Mouse (Mus musculus): Measurements from ENCODE around the gene Pet100. TPM values are rescaled to one million over a fixed set of nuclear protein-coding genes. Genes with fewer than 3 reads are reported as not detected.
"Not testable (repeated sequence)": the region's sequence is repeated elsewhere in the genome, so short reads cannot be mapped to it uniquely, and the experiment has no call there.

Gene Pet100
- polyA plus RNA-seq (2012; rRNA removed), result 36.1 and 41.5 TPM in 2 replicates

- TF ChIP-seq CTCF (IDR thresholded peaks at IDR 0.05; ENCODE audit: borderline replicate concordance, extremely low read depth, insufficient read depth, insufficient read length), result no peak
- TF ChIP-seq POLR2A (IDR thresholded peaks at IDR 0.05; ENCODE audit: borderline replicate concordance, extremely low read depth, insufficient read depth, insufficient read length, poor library complexity, severe bottlenecking), result peak; percentile 42; the same call in 1 of the 2 replicates
- DNase-seq (ENCODE audit: low read depth), result peak; percentile 100
Measured at GRCm38 (mm10) chr8:3621199-3621970, at the start of gene Pet100, which contains the start of gene Xab2. Gene Pet100, plus strand, starts transcription at chr8:3621548. Gene Xab2, minus strand, starts transcription at chr8:3621316.

- DNase-seq (ENCODE audit: low read depth), result no peak
- TF ChIP-seq CTCF (IDR thresholded peaks at IDR 0.05; ENCODE audit: borderline replicate concordance, extremely low read depth, insufficient read depth, insufficient read length), result no peak
- TF ChIP-seq POLR2A (IDR thresholded peaks at IDR 0.05; ENCODE audit: borderline replicate concordance, extremely low read depth, insufficient read depth, insufficient read length, poor library complexity, severe bottlenecking), result no peak
Measured at GRCm38 (mm10) chr8:3574546-3574945, 46.8 kb upstream of the Pet100 start.

GRCm38 (mm10) chr8:3576211-3576960, 45.0 kb upstream of the Pet100 start:
- DNase-seq (ENCODE audit: low read depth), result no peak
- no peak for TF ChIP-seq POLR2A (IDR thresholded peaks at IDR 0.05; ENCODE audit: borderline replicate concordance, extremely low read depth, insufficient read depth, insufficient read length, poor library complexity, severe bottlenecking)
- TF ChIP-seq CTCF (IDR thresholded peaks at IDR 0.05; ENCODE audit: borderline replicate concordance, extremely low read depth, insufficient read depth, insufficient read length), result no peak

- TF ChIP-seq CTCF (IDR thresholded peaks at IDR 0.05; ENCODE audit: borderline replicate concordance, extremely low read depth, insufficient read depth, insufficient read length), result no peak
- no peak for TF ChIP-seq POLR2A (IDR thresholded peaks at IDR 0.05; ENCODE audit: borderline replicate concordance, extremely low read depth, insufficient read depth, insufficient read length, poor library complexity, severe bottlenecking)
- no peak for DNase-seq (ENCODE audit: low read depth)
Measured at GRCm38 (mm10) chr8:3579390-3580364, 41.7 kb upstream of the Pet100 start.

GRCm38 (mm10) chr8:3581961-3582360, 39.4 kb upstream of the Pet100 start:
- DNase-seq (ENCODE audit: low read depth), result not testable (repeated sequence)

- TF ChIP-seq CTCF (IDR thresholded peaks at IDR 0.05; ENCODE audit: borderline replicate concordance, extremely low read depth, insufficient read depth, insufficient read length) (no peak), POLR2A (IDR thresholded peaks at IDR 0.05; ENCODE audit: borderline replicate concordance, extremely low read depth, insufficient read depth, insufficient read length, poor library complexity, severe bottlenecking) (no peak)
Measured at GRCm38 (mm10) chr8:3586452-3586851, 34.9 kb upstream of the Pet100 start.

GRCm38 (mm10) chr8:3586993-3587390, 34.4 kb upstream of the Pet100 start, which contains the start of gene Camsap3:
Gene Camsap3, plus strand, starts transcription at chr8:3587293.
- no peak for TF ChIP-seq CTCF (IDR thresholded peaks at IDR 0.05; ENCODE audit: borderline replicate concordance, extremely low read depth, insufficient read depth, insufficient read length)
- DNase-seq (ENCODE audit: low read depth), result no peak

More at GRCm38 (mm10) chr8:3586452-3586851, 34.9 kb upstream of the Pet100 start:
- DNase-seq (ENCODE audit: low read depth), result no peak

- peak; percentile 61 for TF ChIP-seq POLR2A (IDR thresholded peaks at IDR 0.05; ENCODE audit: borderline replicate concordance, extremely low read depth, insufficient read depth, insufficient read length, poor library complexity, severe bottlenecking)
- TF ChIP-seq CTCF (IDR thresholded peaks at IDR 0.05; ENCODE audit: borderline replicate concordance, extremely low read depth, insufficient read depth, insufficient read length), result no peak
- DNase-seq (ENCODE audit: low read depth), result peak; percentile 83
Measured at GRCm38 (mm10) chr8:3587391-3588257, 33.7 kb upstream of the Pet100 start.

GRCm38 (mm10) chr8:3588258-3588633, 33.1 kb upstream of the Pet100 start:
- DNase-seq (ENCODE audit: low read depth), result peak; percentile 55
- no peak for TF ChIP-seq POLR2A (IDR thresholded peaks at IDR 0.05; ENCODE audit: borderline replicate concordance, extremely low read depth, insufficient read depth, insufficient read length, poor library complexity, severe bottlenecking)
- no peak for TF ChIP-seq CTCF (IDR thresholded peaks at IDR 0.05; ENCODE audit: borderline replicate concordance, extremely low read depth, insufficient read depth, insufficient read length)

- TF ChIP-seq POLR2A (IDR thresholded peaks at IDR 0.05; ENCODE audit: borderline replicate concordance, extremely low read depth, insufficient read depth, insufficient read length, poor library complexity, severe bottlenecking), result no peak
- TF ChIP-seq CTCF (IDR thresholded peaks at IDR 0.05; ENCODE audit: borderline replicate concordance, extremely low read depth, insufficient read depth, insufficient read length), result no peak
- peak; percentile 22 for DNase-seq (ENCODE audit: low read depth)
Measured at GRCm38 (mm10) chr8:3593470-3593869, 27.9 kb upstream of the Pet100 start.

Measured in brain, embryonic 14.5 days (tissue).